Mouse (Mus musculus) forebrain, embryonic 13.5 days (tissue): ENCODE results near the gene 3110082J24Rik. TPM values are rescaled to one million over a fixed set of nuclear protein-coding genes. Genes with fewer than 3 reads are reported as not detected.

Source experiments
- ATAC-seq: fragments of 200-750 bp; cut with Nextera tagmentation; 2 replicates; pipeline ENCODE4 v1.8.0; 2017
- H3K27ac ChIP-seq: fragments of 300-500 bp; sonication (generic); 2 replicates; pipeline ENCODE4 v1.5.1; 2015; ENCODE audit warnings: inconsistent platforms, mild to moderate bottlenecking, moderate library complexity
- H3K27me3 ChIP-seq: fragments of 300-500 bp; sonication (generic); 2 replicates; pipeline ENCODE4 v1.6.1; 2015; ENCODE audit warnings: mild to moderate bottlenecking, inconsistent platforms
- H3K36me3 ChIP-seq: fragments of 300-500 bp; sonication (generic); 2 replicates; pipeline ENCODE4 v1.6.1; 2015; ENCODE audit warnings: mild to moderate bottlenecking, inconsistent platforms; ENCODE audit not compliant: poor library complexity, severe bottlenecking
- H3K4me1 ChIP-seq: fragments of 300-500 bp; sonication (generic); 2 replicates; pipeline ENCODE4 v1.6.1; 2015; ENCODE audit warnings: inconsistent platforms
- H3K4me2 ChIP-seq: fragments of 300-500 bp; sonication (generic); 2 replicates; pipeline ENCODE4 v1.6.1; 2015; ENCODE audit warnings: inconsistent platforms, mild to moderate bottlenecking, moderate library complexity
- H3K4me3 ChIP-seq: fragments of 300-500 bp; sonication (generic); 2 replicates; pipeline ENCODE4 v1.5.1; 2015; ENCODE audit warnings: mild to moderate bottlenecking, inconsistent platforms
- H3K9ac ChIP-seq: fragments of 300-500 bp; sonication (generic); 2 replicates; pipeline ENCODE4 v1.6.1; 2015; ENCODE audit warnings: mild to moderate bottlenecking, inconsistent platforms
- H3K9me3 ChIP-seq: fragments of 300-500 bp; sonication (generic); replicated peaks from 2 replicates; pipeline ENCODE4 v1.6.1; 2016; ENCODE audit warnings: inconsistent platforms
- WGBS: fragments of 180-500 bp; shearing (Covaris S2); methylation state at CpG from one replicate; pipeline ENCODE4 v1.1.7; 2015; 5-methylcytosine and 5-hydroxymethylcytosine counted together
- polyA plus RNA-seq: library from polyadenylated mRNA; unstranded; fragments of >200 nt; fragmentation: Nextera tagmentation; extraction: Ambion mirVana; gene quantifications from 2 replicates; pipeline ENCODE4 v1.2.1, GENCODE M21; 2015

Gene 3110082J24Rik
- 6.3 and 9.1 TPM in 2 replicates for polyA plus RNA-seq

GRCm38 (mm10) chr5:30105668-30106300, at the start of gene 3110082J24Rik:
TSS of gene 3110082J24Rik (minus strand) at chr5:30106086.
- H3K36me3 ChIP-seq: peaks cover 16% of the 10 kb centered on the region
- H3K4me2 ChIP-seq: peak within 1 kb of the TSS; percentile 86
- peak within 1 kb of the TSS; percentile 91 for H3K27ac ChIP-seq
- peaks cover 48% of the 10 kb centered on the region for H3K4me1 ChIP-seq
- peak within 1 kb of the TSS; percentile 91 for H3K9ac ChIP-seq
- ATAC-seq: peak; percentile 71
- no peaks in the 10 kb centered on the region for H3K9me3 ChIP-seq
- WGBS: 1% methylated on average over 29 of the region's 29 CpGs
- H3K4me3 ChIP-seq: peak within 1 kb of the TSS; percentile 74
- 0 out of 2 replicates have a peak, but pooled peaks cover 4% of the 10 kb centered on the region for H3K27me3 ChIP-seq

- peak overlapping the region; percentile 73 for H3K27ac ChIP-seq
- H3K4me2 ChIP-seq: peak overlapping the region; percentile 72
- whole genome bisulfite sequencing: 0% methylated on average over 31 of the region's 31 CpGs
- H3K4me3 ChIP-seq: peak overlapping the region; percentile 88
- no peaks in the 10 kb centered on the region for H3K9me3 ChIP-seq
- H3K4me1 ChIP-seq: peaks cover 36% of the 10 kb centered on the region
- no peaks in the 10 kb centered on the region for H3K27me3 ChIP-seq
- H3K36me3 ChIP-seq: no peaks in the 10 kb centered on the region
- ATAC-seq: peak; percentile 76
- peak overlapping the region; percentile 89 for H3K9ac ChIP-seq
Observed at GRCm38 (mm10) chr5:30155395-30155792, 49.5 kb upstream of the 3110082J24Rik start.

GRCm38 (mm10) chr5:30154474-30155394, 48.8 kb upstream of the 3110082J24Rik start, which contains the start of the genes Hadha and Hadhb:
TSS of gene Hadha (minus strand) at chr5:30155162.
TSS of gene Hadhb (plus strand) at chr5:30155248.
- H3K9me3 ChIP-seq: no peaks in the 10 kb centered on the region
- H3K27ac ChIP-seq: peak within 1 kb of the TSS; percentile 73
- H3K9ac ChIP-seq: peak within 1 kb of the TSS; percentile 89
- H3K4me3 ChIP-seq: peak within 1 kb of the TSS; percentile 88
- under 1% methylated on average over 53 of the region's 53 CpGs for WGBS
- peaks cover 36% of the 10 kb centered on the region for H3K4me1 ChIP-seq
- H3K36me3 ChIP-seq: no peaks in the 10 kb centered on the region
- H3K4me2 ChIP-seq: peak within 1 kb of the TSS; percentile 72
- no peaks in the 10 kb centered on the region for H3K27me3 ChIP-seq
- ATAC-seq: peak; percentile 93

GRCm38 (mm10) chr5:30154013-30154412, 48.1 kb upstream of the 3110082J24Rik start:
- Histone ChIP-seq H3K27me3 (no peaks in the 10 kb centered on the region), H3K4me3 (peak overlapping the region; percentile 88), H3K9me3 (no peaks in the 10 kb centered on the region), H3K4me1 (peaks cover 36% of the 10 kb centered on the region), H3K36me3 (no peaks in the 10 kb centered on the region), H3K4me2 (peak overlapping the region; percentile 72), H3K9ac (peak overlapping the region; percentile 89), H3K27ac (no peak overlapping the region)
- ATAC-seq: no peak
- WGBS: 21% methylated on average over 4 of the region's 4 CpGs

- Histone ChIP-seq H3K9me3 (no peaks in the 10 kb centered on the region), H3K4me2 (no peak overlapping the region), H3K27ac (no peak overlapping the region), H3K4me1 (peaks cover 36% of the 10 kb centered on the region), H3K36me3 (no peaks in the 10 kb centered on the region), H3K27me3 (no peaks in the 10 kb centered on the region), H3K9ac (no peak overlapping the region), H3K4me3 (no peak overlapping the region)
- WGBS: 90% methylated on average over 2 of the region's 2 CpGs
- ATAC-seq: no peak
Observed at GRCm38 (mm10) chr5:30153222-30153621, 47.3 kb upstream of the 3110082J24Rik start.

- no peak overlapping the region for H3K4me3 ChIP-seq
- no peak overlapping the region for H3K9ac ChIP-seq
- no peak for ATAC-seq
- no peaks in the 10 kb centered on the region for H3K36me3 ChIP-seq
- peaks cover 36% of the 10 kb centered on the region for H3K4me1 ChIP-seq
- H3K4me2 ChIP-seq: no peak overlapping the region
- WGBS: 83% methylated on average over 1 of the region's 1 CpGs
- no peaks in the 10 kb centered on the region for H3K9me3 ChIP-seq
- H3K27ac ChIP-seq: no peak overlapping the region
- no peaks in the 10 kb centered on the region for H3K27me3 ChIP-seq
Observed at GRCm38 (mm10) chr5:30152413-30152812, 46.5 kb upstream of the 3110082J24Rik start.

GRCm38 (mm10) chr5:30152007-30152406, 46.1 kb upstream of the 3110082J24Rik start:
- Histone ChIP-seq H3K27me3 (no peaks in the 10 kb centered on the region), H3K9ac (no peak overlapping the region), H3K9me3 (no peaks in the 10 kb centered on the region), H3K27ac (no peak overlapping the region), H3K36me3 (peaks cover 3% of the 10 kb centered on the region), H3K4me2 (0 out of 2 replicates have a peak overlapping the region, but pooled peaks have one; percentile 10), H3K4me1 (peaks cover 34% of the 10 kb centered on the region), H3K4me3 (no peak overlapping the region)
- no peak for ATAC-seq
- WGBS: 43% methylated on average over 4 of the region's 4 CpGs

- ATAC-seq: no peak
- Histone ChIP-seq H3K4me2 (no peak overlapping the region), H3K4me1 (peaks cover 16% of the 10 kb centered on the region; the same call in 1 of the 2 replicates), H3K9me3 (no peaks in the 10 kb centered on the region), H3K27me3 (no peaks in the 10 kb centered on the region), H3K9ac (no peak overlapping the region), H3K36me3 (peaks cover 36% of the 10 kb centered on the region), H3K27ac (no peak overlapping the region), H3K4me3 (no peak overlapping the region)
- 88% methylated on average over 5 of the region's 5 CpGs for WGBS
Observed at GRCm38 (mm10) chr5:30148133-30148920, 42.4 kb upstream of the 3110082J24Rik start.

GRCm38 (mm10) chr5:30146526-30146925, 40.6 kb upstream of the 3110082J24Rik start:
- Histone ChIP-seq H3K9me3 (no peaks in the 10 kb centered on the region), H3K4me3 (no peak overlapping the region), H3K27me3 (no peaks in the 10 kb centered on the region), H3K4me2 (no peak overlapping the region), H3K4me1 (peaks cover 4% of the 10 kb centered on the region; the same call in 1 of the 2 replicates), H3K36me3 (peaks cover 53% of the 10 kb centered on the region), H3K9ac (no peak overlapping the region), H3K27ac (no peak overlapping the region)
- 86% methylated on average over 6 of the region's 6 CpGs for WGBS
- no peak for ATAC-seq

- Histone ChIP-seq H3K27ac (no peak overlapping the region), H3K9ac (no peak overlapping the region), H3K27me3 (no peaks in the 10 kb centered on the region), H3K36me3 (peaks cover 82% of the 10 kb centered on the region), H3K4me1 (no peaks in the 10 kb centered on the region), H3K4me3 (no peak overlapping the region), H3K9me3 (no peaks in the 10 kb centered on the region), H3K4me2 (no peak overlapping the region)
- 88% methylated on average over 4 of the region's 4 CpGs for WGBS
- no peak for ATAC-seq
Observed at GRCm38 (mm10) chr5:30138193-30138592, 32.3 kb upstream of the 3110082J24Rik start.

- H3K27me3 ChIP-seq: no peaks in the 10 kb centered on the region
- no peaks in the 10 kb centered on the region for H3K9me3 ChIP-seq
- H3K4me2 ChIP-seq: no peak overlapping the region
- WGBS: 90% methylated on average over 9 of the region's 9 CpGs
- no peaks in the 10 kb centered on the region for H3K4me1 ChIP-seq
- H3K36me3 ChIP-seq: peaks cover 82% of the 10 kb centered on the region
- no peak for ATAC-seq
- H3K27ac ChIP-seq: no peak overlapping the region
- no peak overlapping the region for H3K4me3 ChIP-seq
- H3K9ac ChIP-seq: no peak overlapping the region
Observed at GRCm38 (mm10) chr5:30137271-30137670, 31.4 kb upstream of the 3110082J24Rik start.
